13 mouse cellular contexts compared by ENCODE assay signal in the genomic region with DNA sequence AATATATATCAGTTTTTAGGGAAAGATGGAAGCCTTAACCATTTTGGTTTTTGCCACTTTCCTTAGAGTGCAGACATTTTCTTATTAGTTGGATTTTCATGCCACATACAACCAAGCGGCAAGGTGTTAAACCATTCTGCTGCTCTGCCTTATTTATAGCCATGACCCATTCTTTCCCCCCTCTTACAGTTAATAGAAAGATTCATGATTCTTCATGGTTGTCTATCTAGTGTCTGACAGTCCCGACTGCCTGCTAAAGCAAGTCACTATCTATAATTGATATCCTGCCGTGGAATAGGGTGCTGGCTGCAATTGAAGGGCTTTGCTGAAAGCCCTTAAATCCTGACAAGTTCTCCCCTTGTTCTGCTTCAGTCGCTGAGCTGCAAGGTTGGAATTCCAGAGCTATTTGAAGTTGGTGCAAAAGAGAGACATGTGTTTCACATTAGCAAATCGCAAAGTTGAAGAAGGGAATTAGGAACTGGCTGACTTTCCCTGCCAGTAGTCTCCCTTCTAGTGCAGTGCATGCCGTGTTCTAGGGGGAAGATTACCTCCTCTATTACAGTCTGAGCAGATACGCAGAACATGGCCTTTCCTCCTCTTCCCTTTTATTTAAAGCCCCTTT.
DNase-seq lines count a peak whose midpoint lies in the region; ATAC-seq and TF ChIP-seq lines count a peak whose summit lies in the region.
"Had no signal": no experiment of that assay in that cellular context is flagged by ENCODE, and none has a peak within 500 bp of the region (broad histone marks: within the 10 kb centered on the region; RNA-seq: fewer than 3 reads in every experiment).

No protein-coding gene starts in this region.

- ATAC-seq in lung, embryonic 16.5 days (ENCODE audit: low read depth) = peak; percentile 60; the same call in 1 of the 2 replicates
- peak; percentile 64; the same call in 1 of the 2 replicates for ATAC-seq in embryonic facial prominence, embryonic 12.5 days (ENCODE audit: insufficient number of reproducible peaks, insufficient read depth, low FRiP score, low TSS enrichment)
- ATAC-seq in forebrain, embryonic 13.5 days = no peak

- H3K36me3 ChIP-seq in lung, embryonic 16.5 days (ENCODE audit: control insufficient read depth, insufficient read depth, low read length) = peaks cover 18% of the 10 kb centered on the region
- H3K36me3 ChIP-seq in embryonic facial prominence, embryonic 12.5 days = peaks cover 30% of the 10 kb centered on the region
- H3K36me3 ChIP-seq in forebrain, embryonic 13.5 days (ENCODE audit: poor library complexity, severe bottlenecking) = peaks cover 39% of the 10 kb centered on the region

- H3K9ac ChIP-seq in lung, embryonic 16.5 days (ENCODE audit: low read length) = no peak overlapping the region
- no peak overlapping the region for H3K9ac ChIP-seq in embryonic facial prominence, embryonic 12.5 days
- no peak overlapping the region for H3K9ac ChIP-seq in forebrain, embryonic 13.5 days
- H3K9ac ChIP-seq: hindbrain, embryonic 14.5 days; stomach, embryonic 15.5 days had no signal

- H3K4me2 ChIP-seq in lung, embryonic 16.5 days (ENCODE audit: low read depth, low read length) = no peak overlapping the region
- H3K4me2 ChIP-seq in embryonic facial prominence, embryonic 12.5 days (replicated peaks) = no peak overlapping the region
- H3K4me2 ChIP-seq in forebrain, embryonic 13.5 days = no peak overlapping the region
- H3K4me2 ChIP-seq: hindbrain, embryonic 14.5 days; liver, embryonic 11.5 days; stomach, embryonic 15.5 days had no signal

- no peak for TF ChIP-seq POLR2A in lung, adult 2 months (IDR thresholded peaks at IDR 0.05; ENCODE audit: borderline replicate concordance, extremely low read depth, low read depth, low read length)

- 0 out of 2 replicates have a peak overlapping the region, but pooled peaks have one; percentile 4 for H3K27ac ChIP-seq in lung, embryonic 16.5 days (ENCODE audit: low read length)
- H3K27ac ChIP-seq in embryonic facial prominence, embryonic 12.5 days = peak overlapping the region; percentile 57; the same call in 1 of the 2 replicates
- H3K27ac ChIP-seq in forebrain, embryonic 13.5 days = no peak overlapping the region
- H3K27ac ChIP-seq: hindbrain, embryonic 14.5 days; layer of hippocampus, adult 2 months; stomach, embryonic 15.5 days had no signal

- H3K4me3 ChIP-seq in lung, embryonic 16.5 days (ENCODE audit: low read length) = no peak overlapping the region
- no peak overlapping the region for H3K4me3 ChIP-seq in lung, adult 2 months (replicated peaks; ENCODE audit: extremely low read depth, low read depth, low read length)
- H3K4me3 ChIP-seq in embryonic facial prominence, embryonic 12.5 days = no peak overlapping the region
- H3K4me3 ChIP-seq in forebrain, embryonic 13.5 days = no peak overlapping the region
- H3K4me3 ChIP-seq: layer of hippocampus, adult 2 months; stomach, embryonic 15.5 days had no signal

- TF ChIP-seq CTCF in lung, adult 2 months (IDR thresholded peaks at IDR 0.05; ENCODE audit: insufficient read depth, low read length) = no peak

- peak; percentile 85 for DNase-seq in heart, adult 11 months
- DNase-seq in heart, postnatal 25 days (ENCODE audit: low spot score) = no peak
- DNase-seq in lung, adult 2 months = no peak
- DNase-seq in mesoderm, embryonic 11.5 days (ENCODE audit: low read depth, low spot score) = peak; percentile 83
- DNase-seq in B cell, adult 2 months = no peak
- DNase-seq: cerebellum, postnatal 10 days had no signal

- no peaks in the 10 kb centered on the region for H3K9me3 ChIP-seq in lung, embryonic 16.5 days (ENCODE audit: control insufficient read depth, low read length)
- no peaks in the 10 kb centered on the region for H3K9me3 ChIP-seq in embryonic facial prominence, embryonic 12.5 days
- H3K9me3 ChIP-seq in forebrain, embryonic 13.5 days (replicated peaks) = no peaks in the 10 kb centered on the region
- H3K9me3 ChIP-seq: stomach, embryonic 15.5 days had no signal

- no peaks in the 10 kb centered on the region for H3K27me3 ChIP-seq in lung, embryonic 16.5 days (ENCODE audit: control insufficient read depth, insufficient read depth, low read depth, low read length)
- H3K27me3 ChIP-seq in embryonic facial prominence, embryonic 12.5 days = no peaks in the 10 kb centered on the region
- H3K27me3 ChIP-seq in forebrain, embryonic 13.5 days = no peaks in the 10 kb centered on the region
- H3K27me3 ChIP-seq: stomach, embryonic 15.5 days had no signal

- intact Hi-C loops in heart, postnatal 25 days (cut with DNase I) = no loop called here

- 33% methylated on average over 7 of the region's 7 CpGs for WGBS in lung, embryonic 16.5 days
- 54% methylated on average over 7 of the region's 7 CpGs for WGBS in lung, adult 2 months
- 15% methylated on average over 7 of the region's 7 CpGs for WGBS in embryonic facial prominence, embryonic 12.5 days
- WGBS in forebrain, embryonic 13.5 days = 55% methylated on average over 7 of the region's 7 CpGs

- 0 out of 2 replicates have a peak, but pooled peaks cover 2% of the 10 kb centered on the region for H3K4me1 ChIP-seq in lung, embryonic 16.5 days (replicated peaks; ENCODE audit: control insufficient read depth, insufficient read depth, low read length)
- H3K4me1 ChIP-seq in lung, adult 2 months (ENCODE audit: control insufficient read depth, insufficient read depth, low read length) = no peaks in the 10 kb centered on the region
- peaks cover 33% of the 10 kb centered on the region; the same call in 1 of the 2 replicates for H3K4me1 ChIP-seq in embryonic facial prominence, embryonic 12.5 days
- H3K4me1 ChIP-seq in forebrain, embryonic 13.5 days = no peaks in the 10 kb centered on the region
- H3K4me1 ChIP-seq: stomach, embryonic 15.5 days had no signal

Comparison
In these comparisons a context has a peak if more than half of its experiments do, and no peak if none do; other contexts are left out.
1. DNase-seq: peak in heart, adult 11 months (single experiment) and mesoderm, embryonic 11.5 days (single experiment); none in heart, postnatal 25 days (single experiment), lung, adult 2 months (single experiment) and B cell, adult 2 months (0 of 2).